Mouse (Mus musculus): ENCODE data around the gene Slain2.
A peak's percentile ranks its signal among the peaks of the same experiment; 100 is the strongest.
"Not testable (repeated sequence)": the region's sequence is repeated elsewhere in the genome, so short reads cannot be mapped to it uniquely, and the experiment has no call there.

Slain2 gene

GRCm38 (mm10) chr5:72948136-72948535, 34.0 kb downstream of the Slain2 start:
- no peak for DNase-seq (ENCODE audit: low spot score in 2 of 2)

- DNase-seq (ENCODE audit: low spot score in 2 of 2): no peak
Observed at GRCm38 (mm10) chr5:72950252-72950651, 36.1 kb downstream of the Slain2 start.

- no peak for DNase-seq (ENCODE audit: low spot score in 2 of 2)
Observed at GRCm38 (mm10) chr5:72953996-72954604, 40.0 kb downstream of the Slain2 start.

- no peak for DNase-seq (ENCODE audit: low spot score in 2 of 2)
Observed at GRCm38 (mm10) chr5:72957281-72957680, 43.2 kb downstream of the Slain2 start.

- no peak for DNase-seq (ENCODE audit: low spot score in 2 of 2)
Observed at GRCm38 (mm10) chr5:72960096-72960495, 46.0 kb downstream of the Slain2 start.

GRCm38 (mm10) chr5:72965706-72966105, 51.6 kb downstream of the Slain2 start:
- no peak for DNase-seq (ENCODE audit: low spot score in 2 of 2)

- DNase-seq (ENCODE audit: low spot score in 2 of 2): no peak
Observed at GRCm38 (mm10) chr5:72972435-72972834, 58.3 kb downstream of the Slain2 start.

- DNase-seq (ENCODE audit: low spot score in 2 of 2): no peak
Observed at GRCm38 (mm10) chr5:72972934-72973333, 58.8 kb downstream of the Slain2 start.

GRCm38 (mm10) chr5:72974602-72975001, 60.5 kb downstream of the Slain2 start, which contains the start of gene Gm10135:
Gm10135 (minus strand) TSS chr5:72974702.
- no peak for DNase-seq (ENCODE audit: low spot score in 2 of 2)

- DNase-seq (ENCODE audit: low spot score in 2 of 2): no peak
Observed at GRCm38 (mm10) chr5:72975996-72976395, 61.9 kb downstream of the Slain2 start.

GRCm38 (mm10) chr5:72976539-72976938, 62.4 kb downstream of the Slain2 start:
- no peak for DNase-seq (ENCODE audit: low spot score in 2 of 2)

- peak in 1 of 2 experiments; percentile 31 for DNase-seq (ENCODE audit: low spot score in 2 of 2)
Observed at GRCm38 (mm10) chr5:72984091-72984490, 70.0 kb downstream of the Slain2 start.

GRCm38 (mm10) chr5:72987786-72988185, 73.7 kb downstream of the Slain2 start:
- DNase-seq (ENCODE audit: low spot score in 2 of 2): no peak

- no peak for DNase-seq (ENCODE audit: low spot score in 2 of 2)
Observed at GRCm38 (mm10) chr5:72989756-72990155, 75.7 kb downstream of the Slain2 start.

GRCm38 (mm10) chr5:72992474-72992873, 78.4 kb downstream of the Slain2 start:
- DNase-seq (ENCODE audit: low spot score in 2 of 2): no peak

- DNase-seq (ENCODE audit: low spot score in 2 of 2): no peak
Observed at GRCm38 (mm10) chr5:72994424-72994823, 80.3 kb downstream of the Slain2 start.

- no peak for DNase-seq (ENCODE audit: low spot score in 2 of 2)
Observed at GRCm38 (mm10) chr5:72994928-72995327, 80.8 kb downstream of the Slain2 start.

- DNase-seq (ENCODE audit: low spot score in 2 of 2): no peak
Observed at GRCm38 (mm10) chr5:72995379-72995778, 81.3 kb downstream of the Slain2 start.

- DNase-seq (ENCODE audit: low spot score in 2 of 2): not testable (repeated sequence)
Observed at GRCm38 (mm10) chr5:72998546-72998945, 84.4 kb downstream of the Slain2 start.

- DNase-seq (ENCODE audit: low spot score in 2 of 2): no peak
Observed at GRCm38 (mm10) chr5:73004046-73004445, 89.9 kb downstream of the Slain2 start.

GRCm38 (mm10) chr5:73006784-73007581, 92.9 kb downstream of the Slain2 start, which contains the start of gene Slc10a4:
Slc10a4 (plus strand) TSS chr5:73006883.
- no peak for DNase-seq (ENCODE audit: low spot score in 2 of 2)

GRCm38 (mm10) chr5:73007582-73007959, 93.5 kb downstream of the Slain2 start:
- no peak for DNase-seq (ENCODE audit: low spot score in 2 of 2)

GRCm38 (mm10) chr5:73008230-73008629, 94.1 kb downstream of the Slain2 start:
- peak in 1 of 2 experiments; percentile 12 for DNase-seq (ENCODE audit: low spot score in 2 of 2)

Measured in thymus, postnatal 10 days (tissue).